Mouse (Mus musculus) gastrocnemius, adult 8-10 months (tissue): ENCODE results near the gene Ltc4s. TPM values are rescaled to one million over a fixed set of nuclear protein-coding genes. Genes with fewer than 3 reads are reported as not detected.

Experiments
- DNase-seq, 2 experiments: peaks; one replicate each; pipeline ENCODE4 v3.0.0; 2022; ENCODE audit warnings: low spot score in 2 of 2
- microRNA-seq: library from miRNA; unstranded; fragments of <30 nt; microRNA quantifications from one replicate; pipeline ENCODE4 v1.2.0, GENCODE M21; 2022
- total RNA-seq, 4 experiments: library from RNA; stranded (reverse); gene quantifications; 2 replicates each; pipeline ENCODE4 v1.2.4; 2022

The Ltc4s gene
- total RNA-seq, 4 experiments from 2014 or later, result 1.2 to 3.1 (median 2.4) TPM

GRCm38 (mm10) chr11:50201590-50201989 is 36.8 kb downstream of the Ltc4s start:
- no peak for DNase-seq

GRCm38 (mm10) chr11:50200613-50201012 is 37.8 kb downstream of the Ltc4s start:
- DNase-seq, result no peak

- no peak for DNase-seq
These were observed 39.5 kb downstream of the Ltc4s start for GRCm38 (mm10) chr11:50198916-50199315.

GRCm38 (mm10) chr11:50198219-50198846 is 40.1 kb downstream of the Ltc4s start:
- no peak for DNase-seq

GRCm38 (mm10) chr11:50197500-50197899 is 40.9 kb downstream of the Ltc4s start:
- no peak for DNase-seq

- no peak for DNase-seq
These were observed 43.6 kb downstream of the Ltc4s start for GRCm38 (mm10) chr11:50194793-50195192.

GRCm38 (mm10) chr11:50194070-50194469 is 44.3 kb downstream of the Ltc4s start:
- no peak for DNase-seq

GRCm38 (mm10) chr11:50192278-50192677 is 46.1 kb downstream of the Ltc4s start:
- no peak for DNase-seq

GRCm38 (mm10) chr11:50190362-50190761 is 48.1 kb downstream of the Ltc4s start:
- DNase-seq, result no peak

- no peak for DNase-seq
These were observed 49.7 kb downstream of the Ltc4s start for GRCm38 (mm10) chr11:50188682-50189081.

Small RNAs within 50 kb of the gene (microRNA-seq; reads per million reads assigned to microRNA genes)
- not detected for gene Mir6919

Other genes with a start within 250 kb of the Ltc4s start
- 10 to 100 TPM; 49.8 to 57.4 (median 54.4) TPM for gene Rnf130, start 213.3 kb downstream of the Ltc4s start, total RNA-seq
- gene Tbc1d9b, start 107.2 kb downstream of the Ltc4s start, total RNA-seq, result 10 to 100 TPM; 22.3 to 28.2 (median 23.1) TPM
- gene Mrnip, start 64.2 kb downstream of the Ltc4s start, total RNA-seq, result 1 to 10 TPM; 2.4 to 2.9 (median 2.6) TPM
- gene Sqstm1, start 27.8 kb downstream of the Ltc4s start, total RNA-seq, result 100 to 1,000 TPM; 494 to 615 (median 543) TPM
- 10 to 100 TPM; 40.4 to 49.2 (median 44.9) TPM for gene Mgat4b, start 27.7 kb downstream of the Ltc4s start, total RNA-seq
- 1 to 10 TPM; 4.7 to 5.9 (median 5.4) TPM for gene Maml1, start 53.7 kb upstream of the Ltc4s start, total RNA-seq
- gene Canx, start 87.1 kb upstream of the Ltc4s start, total RNA-seq, result 100 to 1,000 TPM; 104 to 122 (median 111) TPM
- not detected for gene Cby3, start 115.8 kb upstream of the Ltc4s start, total RNA-seq
- gene Hnrnph1, start 138.4 kb upstream of the Ltc4s start, total RNA-seq, result 10 to 100 TPM; 63.8 to 91.3 (median 74.6) TPM
- gene Rufy1, start 192.5 kb upstream of the Ltc4s start, total RNA-seq, result 10 to 100 TPM; 21.2 to 24.9 (median 22.0) TPM